Mouse (Mus musculus) embryonic facial prominence, embryonic 12.5 days (tissue): Measurements from ENCODE around the gene Rnf41. TPM values are rescaled to one million over a fixed set of nuclear protein-coding genes. Genes with fewer than 3 reads are reported as not detected.

ENCODE experiments used
- ATAC-seq: fragments of 200-750 bp; cut with Nextera tagmentation; 2 replicates; pipeline ENCODE4 v1.8.0; 2017; ENCODE audit not compliant: insufficient number of reproducible peaks, insufficient read depth, low FRiP score, low TSS enrichment
- H3K27ac ChIP-seq: fragments of 300-500 bp; sonication (generic); 2 replicates; pipeline ENCODE4 v1.5.1; 2016; ENCODE audit warnings: mild to moderate bottlenecking
- H3K27me3 ChIP-seq: fragments of 300-500 bp; sonication (generic); 2 replicates; pipeline ENCODE4 v1.6.1; 2016; ENCODE audit warnings: mild to moderate bottlenecking, moderate library complexity
- H3K36me3 ChIP-seq: fragments of 300-500 bp; sonication (generic); 2 replicates; pipeline ENCODE4 v1.6.1; 2016; ENCODE audit warnings: mild to moderate bottlenecking
- H3K4me1 ChIP-seq: fragments of 300-500 bp; sonication (generic); 2 replicates; pipeline ENCODE4 v1.6.1; 2016
- H3K4me2 ChIP-seq: fragments of 300-500 bp; sonication (generic); replicated peaks from 2 replicates; pipeline ENCODE4 v1.6.1; 2016; ENCODE audit warnings: mild to moderate bottlenecking, moderate library complexity
- H3K4me3 ChIP-seq: fragments of 300-500 bp; sonication (generic); 2 replicates; pipeline ENCODE4 v1.5.1; 2016; ENCODE audit warnings: mild to moderate bottlenecking
- H3K9ac ChIP-seq: fragments of 300-500 bp; sonication (generic); 2 replicates; pipeline ENCODE4 v1.6.1; 2016; ENCODE audit warnings: mild to moderate bottlenecking, moderate library complexity
- H3K9me3 ChIP-seq: fragments of 300-500 bp; sonication (generic); 2 replicates; pipeline ENCODE4 v1.6.1; 2016; ENCODE audit warnings: mild to moderate bottlenecking, moderate library complexity
- WGBS: fragments of 180-500 bp; shearing (Covaris S2); methylation state at CpG from one replicate; pipeline ENCODE4 v1.1.7; 2016; 5-methylcytosine and 5-hydroxymethylcytosine counted together
- microRNA-seq: library from miRNA; unstranded; fragments of <30 nt; microRNA quantifications from one replicate; pipeline ENCODE4, GENCODE M21; 2017
- polyA plus RNA-seq: library from polyadenylated mRNA; unstranded; fragments of >200 nt; fragmentation: Nextera tagmentation; extraction: Ambion mirVana; gene quantifications from 2 replicates; pipeline ENCODE4 v1.2.1, GENCODE M21; 2016

Gene Rnf41
- polyA plus RNA-seq, 1 experiment from 2014 or later, result 44.5 TPM

DNA sequence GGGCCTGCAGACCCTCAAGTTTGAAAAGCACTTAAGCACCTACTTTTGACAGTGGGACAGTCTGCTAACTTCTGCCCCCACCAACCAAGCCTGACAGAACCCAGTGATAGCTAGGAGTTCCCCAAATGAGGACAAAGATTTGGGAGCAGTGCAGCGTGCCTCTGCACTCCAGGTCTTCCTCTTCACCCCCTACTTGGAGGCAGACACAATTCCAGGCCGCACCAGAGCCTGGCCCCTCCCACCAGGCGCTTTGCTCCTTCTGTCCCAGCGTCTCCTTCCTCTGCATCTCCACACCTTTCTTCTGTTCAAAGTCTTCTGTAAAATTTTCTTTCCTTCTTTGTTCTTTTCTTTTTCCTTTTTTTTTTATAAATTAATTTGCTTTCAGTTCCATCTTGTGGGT is 78.3 kb downstream of the Rnf41 start:
- Histone ChIP-seq H3K4me2 (no peak overlapping the region), H3K27ac (peak overlapping the region; percentile 56; the same call in 1 of the 2 replicates), H3K4me1 (peaks cover 20% of the 10 kb centered on the region), H3K9me3 (no peaks in the 10 kb centered on the region), H3K9ac (no peak overlapping the region), H3K36me3 (peaks cover 68% of the 10 kb centered on the region), H3K27me3 (no peaks in the 10 kb centered on the region), H3K4me3 (no peak overlapping the region)
- no peak for ATAC-seq
- WGBS, result 55% methylated on average over 4 of the region's 4 CpGs

- peaks cover 67% of the 10 kb centered on the region for H3K36me3 ChIP-seq
Measured at GRCm38 (mm10) chr10:128490232-128490631, 78.8 kb downstream of the Rnf41 start.

DNA sequence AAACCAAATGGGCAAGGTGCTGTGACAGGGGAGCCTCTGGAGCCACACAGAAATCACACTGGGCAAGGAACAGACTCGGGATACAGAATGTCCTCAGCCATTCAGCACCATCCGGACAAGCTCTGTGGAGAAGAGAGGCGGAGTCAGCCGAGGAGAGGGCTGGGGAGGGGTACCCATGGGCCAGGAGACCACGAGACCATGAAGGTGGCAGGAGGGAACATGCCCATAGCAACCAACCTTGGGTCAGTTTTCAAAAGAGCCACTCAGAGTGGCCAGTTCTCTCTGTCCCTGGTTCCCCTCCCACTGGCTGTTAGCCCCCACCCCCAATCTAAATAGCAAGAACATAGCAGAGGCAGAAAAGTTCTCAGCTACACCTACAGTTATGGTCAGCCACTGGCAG is 79.5 kb downstream of the Rnf41 start:
- Histone ChIP-seq H3K36me3 (peaks cover 61% of the 10 kb centered on the region), H3K4me3 (peak overlapping the region; percentile 0; the same call in 1 of the 2 replicates), H3K4me2 (no peak overlapping the region), H3K9me3 (no peaks in the 10 kb centered on the region), H3K4me1 (peaks cover 24% of the 10 kb centered on the region), H3K9ac (no peak overlapping the region), H3K27ac (no peak overlapping the region), H3K27me3 (no peaks in the 10 kb centered on the region)
- ATAC-seq, result no peak
- WGBS, result 48% methylated on average over 5 of the region's 5 CpGs

More at GRCm38 (mm10) chr10:128490232-128490631, 78.8 kb downstream of the Rnf41 start:
- Histone ChIP-seq H3K4me1 (peaks cover 24% of the 10 kb centered on the region), H3K9me3 (no peaks in the 10 kb centered on the region), H3K9ac (no peak overlapping the region), H3K4me2 (no peak overlapping the region), H3K27ac (peak overlapping the region; percentile 56; the same call in 1 of the 2 replicates), H3K4me3 (no peak overlapping the region; the same call in 1 of the 2 replicates), H3K27me3 (no peaks in the 10 kb centered on the region)
- ATAC-seq, result no peak
- 69% methylated on average over 5 of the region's 5 CpGs for WGBS

Small RNA genes lying within 50 kb of the gene (microRNA-seq; reads per million reads assigned to microRNA genes)
- gene Gm25361, result not detected
- not detected for gene Gm26308
- gene Mir6914, result not detected
- 1.5 reads per million for gene Mir6915
- gene Mir8105, result 1.1 reads per million

Other genes with a start within 250 kb of the Rnf41 start
- gene Rbms2, start 231.4 kb upstream of the Rnf41 start, polyA plus RNA-seq, result 31.7 and 33.6 TPM in 2 replicates
- gene Gls2, start 217.2 kb upstream of the Rnf41 start, polyA plus RNA-seq, result 1.1 and 2.7 TPM in 2 replicates
- gene Spryd4, start 199.8 kb upstream of the Rnf41 start, polyA plus RNA-seq, result 31.1 TPM in 2 replicates
- 0.69 and 1.1 TPM in 2 replicates for gene Mip, start 185.8 kb upstream of the Rnf41 start, polyA plus RNA-seq
- 80.9 and 81.5 TPM in 2 replicates for gene Timeless, start 179.6 kb upstream of the Rnf41 start, polyA plus RNA-seq
- gene Apon, start 157.6 kb upstream of the Rnf41 start, polyA plus RNA-seq, result 0.37 and 0.90 TPM in 2 replicates
- not detected in 2 replicates for gene Apof, start 143.0 kb upstream of the Rnf41 start, polyA plus RNA-seq
- 20.9 and 22.0 TPM in 2 replicates for gene Stat2, start 141.1 kb upstream of the Rnf41 start, polyA plus RNA-seq
- not detected in 2 replicates for gene Il23a, start 112.9 kb upstream of the Rnf41 start, polyA plus RNA-seq
- 36.2 and 38.3 TPM in 2 replicates for gene Pan2, start 108.3 kb upstream of the Rnf41 start, polyA plus RNA-seq
- 306 and 319 TPM in 2 replicates for gene Cnpy2, start 89.2 kb upstream of the Rnf41 start, polyA plus RNA-seq
- gene Cs, start 73.9 kb upstream of the Rnf41 start, polyA plus RNA-seq, result 191 TPM in 2 replicates
- 15.0 and 17.9 TPM in 2 replicates for gene Coq10a, start 42.7 kb upstream of the Rnf41 start, polyA plus RNA-seq
- 14.8 and 15.4 TPM in 2 replicates for gene Ankrd52, start 34.5 kb upstream of the Rnf41 start, polyA plus RNA-seq
- 0.33 TPM in 1 of 2 replicates, not detected in the other for gene Slc39a5, start 10.4 kb upstream of the Rnf41 start, polyA plus RNA-seq
- gene Nabp2, start 165 bp upstream of the Rnf41 start, polyA plus RNA-seq, result 67.6 and 70.1 TPM in 2 replicates
- gene Smarcc2, start 47.6 kb downstream of the Rnf41 start, polyA plus RNA-seq, result 121 and 125 TPM in 2 replicates
- gene Myl6, start 82.5 kb downstream of the Rnf41 start, polyA plus RNA-seq, result 877 and 907 TPM in 2 replicates
- 3.2 and 3.9 TPM in 2 replicates for gene Myl6b, start 87.0 kb downstream of the Rnf41 start, polyA plus RNA-seq
- 29.2 and 30.7 TPM in 2 replicates for gene Esyt1, start 114.2 kb downstream of the Rnf41 start, polyA plus RNA-seq
- gene Zc3h10, start 136.1 kb downstream of the Rnf41 start, polyA plus RNA-seq, result 18.8 and 19.4 TPM in 2 replicates
- 3,271 and 3,412 TPM in 2 replicates for gene Rpl41, start 137.6 kb downstream of the Rnf41 start, polyA plus RNA-seq
- 189 and 192 TPM in 2 replicates for gene Pa2g4, start 154.3 kb downstream of the Rnf41 start, polyA plus RNA-seq
- gene Erbb3, start 178.0 kb downstream of the Rnf41 start, polyA plus RNA-seq, result 20.9 TPM in 2 replicates
- gene Rps26, start 215.1 kb downstream of the Rnf41 start, polyA plus RNA-seq, result 668 and 696 TPM in 2 replicates
- gene Ikzf4, start 234.3 kb downstream of the Rnf41 start, polyA plus RNA-seq, result 5.5 and 6.6 TPM in 2 replicates